51 mouse cellular contexts compared by ENCODE assay signal in the genomic region with DNA sequence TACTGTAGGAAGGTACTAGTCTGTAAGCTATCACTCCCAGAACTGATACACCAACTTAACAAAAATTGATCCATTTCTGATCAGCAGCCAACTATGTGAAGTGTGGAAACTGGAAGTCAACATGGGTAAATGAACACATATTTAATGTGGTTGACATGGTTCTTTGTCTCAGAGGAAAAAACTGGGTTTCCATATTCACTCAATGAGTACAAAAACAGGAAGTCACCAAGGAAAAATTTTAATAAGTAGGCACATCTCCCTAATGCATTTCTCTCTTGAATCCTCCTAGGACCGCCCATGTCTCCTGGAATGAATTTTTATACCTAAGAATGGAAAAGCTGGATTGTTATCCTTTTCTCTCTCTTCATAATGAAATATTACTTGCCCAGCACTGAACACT. TPM values are rescaled to one million over a fixed set of nuclear protein-coding genes. Genes with fewer than 3 reads are reported as not detected.
"Had no signal": no experiment of that assay in that cellular context is flagged by ENCODE, and none has a peak within 500 bp of the region (broad histone marks: within the 10 kb centered on the region; RNA-seq: fewer than 3 reads in every experiment).

A gene (minus strand): TSS at position 101 of the 400 bp plus-strand sequence.

- H3K4me2 ChIP-seq: heart, embryonic 11.5 days; heart, embryonic 12.5 days; heart, embryonic 13.5 days; heart, embryonic 15.5 days; hindbrain, embryonic 12.5 days; hindbrain, embryonic 13.5 days; hindbrain, embryonic 14.5 days; hindbrain, embryonic 15.5 days; intestine, embryonic 15.5 days; kidney, embryonic 15.5 days had no signal

- H3K36me3 ChIP-seq: heart, embryonic 10.5 days; heart, embryonic 12.5 days; heart, embryonic 13.5 days; heart, embryonic 15.5 days; hindbrain, embryonic 10.5 days; hindbrain, embryonic 12.5 days; hindbrain, embryonic 13.5 days; hindbrain, embryonic 15.5 days; intestine, embryonic 15.5 days; kidney, embryonic 15.5 days had no signal

- ATAC-seq: hindbrain, embryonic 16.5 days; hindbrain, postnatal 0 days; inflammation-experienced regulatory T-cells, adult 6 months; intestine, embryonic 15.5 days; intestine, embryonic 16.5 days; intestine, postnatal 0 days had no signal

- DNase-seq: heart, postnatal 10 days; heart, postnatal 14 days; heart, postnatal 36 days; heart, postnatal 4 days; kidney, adult 11 months; kidney, adult 18-20 months; kidney, adult 2 months; kidney, adult 8-10 months; kidney, adult 9 months; kidney, postnatal 10 days; kidney, postnatal 14 days; kidney, postnatal 25 days; kidney, postnatal 36 days; kidney, postnatal 4 days; layer of hippocampus, adult 9-11 months; layer of hippocampus, postnatal 36 days had no signal

- H3K4me3 ChIP-seq: heart, embryonic 10.5 days; heart, embryonic 12.5 days; heart, embryonic 13.5 days; heart, embryonic 15.5 days; hindbrain, embryonic 10.5 days; hindbrain, embryonic 12.5 days; hindbrain, embryonic 13.5 days; hindbrain, embryonic 15.5 days; intestine, embryonic 15.5 days; kidney, embryonic 15.5 days; layer of hippocampus, adult 2 months had no signal

- H3K27ac ChIP-seq: heart, embryonic 10.5 days; heart, embryonic 13.5 days; heart, embryonic 15.5 days; hindbrain, embryonic 10.5 days; hindbrain, embryonic 12.5 days; hindbrain, embryonic 13.5 days; hindbrain, embryonic 14.5 days; hindbrain, embryonic 15.5 days; hindbrain, postnatal 0 days; intestine, embryonic 15.5 days; kidney, embryonic 15.5 days; kidney, postnatal 0 days; layer of hippocampus, adult 2 months had no signal

- H3K4me1 ChIP-seq: heart, embryonic 10.5 days; heart, embryonic 12.5 days; heart, embryonic 13.5 days; heart, embryonic 15.5 days; hindbrain, embryonic 10.5 days; hindbrain, embryonic 12.5 days; hindbrain, embryonic 13.5 days; hindbrain, embryonic 15.5 days; intestine, embryonic 15.5 days; kidney, embryonic 15.5 days had no signal

- H3K9me3 ChIP-seq: heart, embryonic 10.5 days; heart, embryonic 12.5 days; heart, embryonic 13.5 days; heart, embryonic 15.5 days; hindbrain, embryonic 10.5 days; hindbrain, embryonic 12.5 days; hindbrain, embryonic 13.5 days; hindbrain, embryonic 15.5 days; intestine, embryonic 15.5 days; kidney, embryonic 15.5 days had no signal

- H3K27me3 ChIP-seq: heart, embryonic 12.5 days; heart, embryonic 13.5 days; heart, embryonic 15.5 days; hindbrain, embryonic 12.5 days; hindbrain, embryonic 13.5 days; hindbrain, embryonic 15.5 days; intestine, embryonic 15.5 days; kidney, embryonic 15.5 days had no signal

- H3K9ac ChIP-seq: heart, embryonic 12.5 days; heart, embryonic 13.5 days; heart, embryonic 15.5 days; hindbrain, embryonic 12.5 days; hindbrain, embryonic 13.5 days; hindbrain, embryonic 14.5 days; hindbrain, embryonic 15.5 days; intestine, embryonic 15.5 days; kidney, embryonic 15.5 days had no signal

RNA-seq across cellular contexts. Expression of the gene that starts here (rescaled TPM):
- total RNA-seq: heart, postnatal 10 days; heart, postnatal 14 days; heart, postnatal 25 days; heart, postnatal 36 days; heart, postnatal 4 days; hematopoietic stem cell, adult 5-6 weeks; hindbrain, postnatal 0 days; layer of hippocampus, adult 18-20 months; layer of hippocampus, adult 2 months; layer of hippocampus, adult 8-10 months; layer of hippocampus, postnatal 10 days; layer of hippocampus, postnatal 14 days; layer of hippocampus, postnatal 25 days; layer of hippocampus, postnatal 36 days; left cerebral cortex, adult 18-20 months had no signal
- polyA plus RNA-seq: heart, embryonic 10.5 days; heart, embryonic 11.5 days; heart, embryonic 12.5 days; heart, embryonic 13.5 days; heart, embryonic 14.5 days; heart, embryonic 15.5 days; heart, embryonic 16.5 days; heart, postnatal 0 days; hindbrain, embryonic 10.5 days; hindbrain, embryonic 11.5 days; hindbrain, embryonic 12.5 days; hindbrain, embryonic 13.5 days; hindbrain, embryonic 14.5 days; hindbrain, embryonic 15.5 days; hindbrain, embryonic 16.5 days; hindbrain, postnatal 0 days; inflammation-experienced regulatory T-cells, adult 6 months; intestine, embryonic 14.5 days; intestine, embryonic 15.5 days; intestine, embryonic 16.5 days; intestine, postnatal 0 days; kidney, adult 2 months; kidney, embryonic 14.5 days; kidney, embryonic 15.5 days; kidney, embryonic 16.5 days; kidney, postnatal 0 days; large intestine, adult 2 months had no signal
